ENCODE assay signal across 13 mouse cellular contexts in genomic region chr19:53014910-53015710, GRCm38 (mm10). TPM values are rescaled to one million over a fixed set of nuclear protein-coding genes. Genes with fewer than 3 reads are reported as not detected.
DNase-seq lines count a peak whose midpoint lies in the region; ATAC-seq lines count a peak whose summit lies in the region.
"Had no signal": no experiment of that assay in that cellular context is flagged by ENCODE, and none has a peak within 500 bp of the region (broad histone marks: within the 10 kb centered on the region; RNA-seq: fewer than 3 reads in every experiment).

No protein-coding gene starts in this region.

- no peak overlapping the region for H3K4me3 ChIP-seq in kidney, embryonic 15.5 days (replicated peaks)
- no peak overlapping the region for H3K4me3 ChIP-seq in forebrain, embryonic 10.5 days
- no peak overlapping the region for H3K4me3 ChIP-seq in midbrain, embryonic 11.5 days (ENCODE audit: low read depth, low read length)
- H3K4me3 ChIP-seq in limb, embryonic 10.5 days: no peak overlapping the region
- H3K4me3 ChIP-seq: erythroblast, embryonic 14.5 days; limb, embryonic 15.5 days had no signal

- H3K27me3 ChIP-seq in kidney, embryonic 15.5 days: no peaks in the 10 kb centered on the region
- H3K27me3 ChIP-seq in forebrain, embryonic 10.5 days (ENCODE audit: poor library complexity, severe bottlenecking): no peaks in the 10 kb centered on the region
- H3K27me3 ChIP-seq in midbrain, embryonic 11.5 days (ENCODE audit: control insufficient read depth, insufficient read depth, low read length): no peaks in the 10 kb centered on the region
- no peaks in the 10 kb centered on the region for H3K27me3 ChIP-seq in limb, embryonic 10.5 days (ENCODE audit: low read depth, poor library complexity, severe bottlenecking)
- H3K27me3 ChIP-seq: limb, embryonic 15.5 days had no signal

- no peak overlapping the region for H3K9ac ChIP-seq in kidney, embryonic 15.5 days
- no peak overlapping the region for H3K9ac ChIP-seq in midbrain, embryonic 11.5 days (ENCODE audit: low read length)
- H3K9ac ChIP-seq: limb, embryonic 15.5 days had no signal

- WGBS in kidney, embryonic 15.5 days: 54% methylated on average over 21 of the region's 21 CpGs
- WGBS in forebrain, embryonic 10.5 days: 71% methylated on average over 21 of the region's 21 CpGs
- WGBS in midbrain, embryonic 11.5 days: 71% methylated on average over 21 of the region's 21 CpGs
- 73% methylated on average over 21 of the region's 21 CpGs for WGBS in limb, embryonic 10.5 days

- DNase-seq in kidney, adult 18-20 months: no peak
- DNase-seq in brain, adult 2 months (ENCODE audit: low read depth, low spot score): peak; percentile 50
- no peak for DNase-seq in forebrain, embryonic 10.5 days (ENCODE audit: extremely low spot score, low spot score)
- no peak for DNase-seq in midbrain, embryonic 11.5 days (ENCODE audit: low spot score, missing footprints)
- DNase-seq in limb, embryonic 10.5 days (ENCODE audit: low spot score): no peak
- no peak for DNase-seq in gastrocnemius, adult 18-20 months (ENCODE audit: low spot score)
- DNase-seq: adrenal gland, adult 2 months; cerebellum, adult 8-10 months; kidney, adult 2 months; thymus, postnatal 25 days had no signal

- H3K4me2 ChIP-seq in kidney, embryonic 15.5 days: peak overlapping the region; percentile 25
- H3K4me2 ChIP-seq in midbrain, embryonic 11.5 days: no peak overlapping the region
- H3K4me2 ChIP-seq: limb, embryonic 15.5 days had no signal

- H3K27ac ChIP-seq in kidney, embryonic 15.5 days: peak overlapping the region; percentile 14
- peak overlapping the region; percentile 65 for H3K27ac ChIP-seq in forebrain, embryonic 10.5 days
- H3K27ac ChIP-seq in midbrain, embryonic 11.5 days (ENCODE audit: low read depth, low read length): no peak overlapping the region
- H3K27ac ChIP-seq in limb, embryonic 10.5 days: no peak overlapping the region
- H3K27ac ChIP-seq: limb, embryonic 15.5 days had no signal

- H3K4me1 ChIP-seq in kidney, embryonic 15.5 days: peaks cover 32% of the 10 kb centered on the region; the same call in 1 of the 2 replicates
- peaks cover 18% of the 10 kb centered on the region for H3K4me1 ChIP-seq in forebrain, embryonic 10.5 days
- H3K4me1 ChIP-seq in midbrain, embryonic 11.5 days (ENCODE audit: control insufficient read depth, insufficient read depth, low read length): no peaks in the 10 kb centered on the region
- H3K4me1 ChIP-seq in limb, embryonic 10.5 days: peaks cover 3% of the 10 kb centered on the region; the same call in 1 of the 2 replicates

- ATAC-seq in kidney, embryonic 15.5 days (replicated peaks; ENCODE audit: low FRiP score): peak; percentile 52; the same call in 1 of the 2 replicates
- ATAC-seq in midbrain, embryonic 11.5 days (ENCODE audit: low FRiP score): peak; percentile 49; the same call in 1 of the 2 replicates

- no peaks in the 10 kb centered on the region for H3K9me3 ChIP-seq in kidney, embryonic 15.5 days (replicated peaks)
- no peaks in the 10 kb centered on the region for H3K9me3 ChIP-seq in forebrain, embryonic 10.5 days
- H3K9me3 ChIP-seq in midbrain, embryonic 11.5 days (ENCODE audit: control insufficient read depth, low read length): no peaks in the 10 kb centered on the region
- H3K9me3 ChIP-seq in limb, embryonic 10.5 days (replicated peaks): no peaks in the 10 kb centered on the region
- H3K9me3 ChIP-seq: limb, embryonic 15.5 days had no signal

- H3K36me3 ChIP-seq in kidney, embryonic 15.5 days: peaks cover 44% of the 10 kb centered on the region
- H3K36me3 ChIP-seq in forebrain, embryonic 10.5 days (replicated peaks): peaks cover 72% of the 10 kb centered on the region
- H3K36me3 ChIP-seq in midbrain, embryonic 11.5 days (ENCODE audit: control insufficient read depth, insufficient read depth, low read length): no peaks in the 10 kb centered on the region
- H3K36me3 ChIP-seq in limb, embryonic 10.5 days: peaks cover 65% of the 10 kb centered on the region

RNA-seq across cellular contexts. Expression of gene Xpnpep1, which starts 24.9 kb away (rescaled TPM):
- polyA plus RNA-seq in kidney, embryonic 15.5 days (2015; fragmentation: Nextera tagmentation; extraction: Ambion mirVana): 148 and 168 TPM in 2 replicates
- 156 TPM in 2 replicates for polyA plus RNA-seq in forebrain, embryonic 10.5 days (2016; fragmentation: Nextera tagmentation; extraction: Ambion mirVana)
- 148 and 150 TPM in 2 replicates for polyA plus RNA-seq in midbrain, embryonic 11.5 days (2014; fragmentation: Nextera tagmentation; extraction: Ambion mirVana)
- polyA plus RNA-seq in limb, embryonic 10.5 days (2016; fragmentation: Nextera tagmentation; extraction: Ambion mirVana): 138 and 152 TPM in 2 replicates
- total RNA-seq in gastrocnemius, adult 18-20 months (2021): 10 to 100 TPM; 34.3 to 40.9 TPM

Comparison
In these comparisons a context has a peak if more than half of its experiments do, and no peak if none do; other contexts are left out.
1. H3K27ac ChIP-seq: peak in kidney, embryonic 15.5 days (single experiment) and forebrain, embryonic 10.5 days (single experiment); none in midbrain, embryonic 11.5 days (single experiment) and limb, embryonic 10.5 days (single experiment).